Mouse (Mus musculus): ENCODE measurements around the gene Ackr3. TPM values are rescaled to one million over a fixed set of nuclear protein-coding genes. Genes with fewer than 3 reads are reported as not detected.
A peak's percentile ranks its signal among the peaks of the same experiment; 100 is the strongest.

Gene Ackr3
- polyA plus RNA-seq, 1 experiment from 2014 or later, result 31.9 TPM

GRCm38 (mm10) chr1:90214926-90215325 is 11.1 kb downstream of the Ackr3 start:
- Histone ChIP-seq H3K27me3 (no peaks in the 10 kb centered on the region), H3K4me3 (replicated peaks) (no peak overlapping the region), H3K9me3 (replicated peaks) (no peaks in the 10 kb centered on the region), H3K9ac (no peak overlapping the region), H3K27ac (replicated peaks) (no peak overlapping the region), H3K4me2 (replicated peaks) (no peak overlapping the region), H3K4me1 (peaks cover 30% of the 10 kb centered on the region), H3K36me3 (peaks cover 28% of the 10 kb centered on the region)
- WGBS, result 86% methylated on average over 6 of the region's 6 CpGs
- ATAC-seq (ENCODE audit: insufficient number of reproducible peaks, low FRiP score, low TSS enrichment, low read depth), result no peak

DNA sequence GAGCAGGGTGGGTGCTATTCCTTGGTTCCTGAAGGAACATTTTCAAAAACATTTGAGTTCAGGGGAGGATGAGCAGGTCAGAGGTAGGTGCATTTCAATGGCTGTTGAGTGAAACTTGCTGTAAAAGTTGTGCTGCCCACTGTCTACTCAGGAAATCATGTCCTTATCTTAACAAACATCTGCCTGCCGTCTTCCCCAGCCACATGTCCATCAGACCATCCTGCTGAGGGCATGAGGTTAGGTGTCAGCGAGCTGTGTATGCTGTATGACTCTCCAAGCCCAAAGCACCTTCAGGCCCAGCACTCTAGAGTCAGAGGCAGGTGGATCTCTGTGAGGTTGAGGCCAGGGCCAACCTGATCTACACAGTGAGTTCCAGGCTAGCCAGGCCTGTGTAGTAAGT is 12.1 kb downstream of the Ackr3 start:
- Histone ChIP-seq H3K27me3 (no peaks in the 10 kb centered on the region), H3K4me2 (replicated peaks) (no peak overlapping the region), H3K36me3 (peaks cover 28% of the 10 kb centered on the region), H3K4me3 (replicated peaks) (no peak overlapping the region), H3K9me3 (replicated peaks) (no peaks in the 10 kb centered on the region), H3K4me1 (peaks cover 20% of the 10 kb centered on the region), H3K27ac (replicated peaks) (no peak overlapping the region), H3K9ac (no peak overlapping the region)
- WGBS, result 67% methylated on average over 2 of the region's 2 CpGs
- no peak for ATAC-seq (ENCODE audit: insufficient number of reproducible peaks, low FRiP score, low TSS enrichment, low read depth)

DNA sequence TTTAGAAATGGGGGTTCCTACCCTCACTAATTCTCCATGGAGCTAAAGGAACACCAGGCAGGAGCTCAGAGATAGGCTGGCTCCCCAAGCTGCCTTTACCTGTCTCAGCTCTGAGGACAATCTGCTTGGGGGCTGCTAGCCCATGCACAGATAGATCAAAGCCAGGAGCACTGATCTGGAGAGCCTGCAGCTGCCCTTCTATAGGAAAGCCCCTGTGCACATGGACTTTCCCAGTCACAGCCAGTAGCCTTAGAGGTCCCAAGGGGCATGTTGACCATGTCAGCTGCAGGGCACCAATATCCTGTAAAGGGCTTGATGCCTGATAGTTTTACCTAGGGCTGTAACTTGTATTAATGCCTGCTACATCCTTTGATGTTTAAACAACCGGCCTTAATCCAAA is 12.6 kb downstream of the Ackr3 start:
- H3K36me3 ChIP-seq, result peaks cover 28% of the 10 kb centered on the region
- no peaks in the 10 kb centered on the region for H3K9me3 ChIP-seq (replicated peaks)
- no peak overlapping the region for H3K4me2 ChIP-seq (replicated peaks)
- no peak overlapping the region for H3K4me3 ChIP-seq (replicated peaks)
- H3K27me3 ChIP-seq, result no peaks in the 10 kb centered on the region
- H3K4me1 ChIP-seq, result peaks cover 17% of the 10 kb centered on the region
- 64% methylated on average over 1 of the region's 1 CpGs for WGBS
- H3K27ac ChIP-seq (replicated peaks), result no peak overlapping the region
- H3K9ac ChIP-seq, result no peak overlapping the region
- no peak for ATAC-seq (ENCODE audit: insufficient number of reproducible peaks, low FRiP score, low TSS enrichment, low read depth)

DNA sequence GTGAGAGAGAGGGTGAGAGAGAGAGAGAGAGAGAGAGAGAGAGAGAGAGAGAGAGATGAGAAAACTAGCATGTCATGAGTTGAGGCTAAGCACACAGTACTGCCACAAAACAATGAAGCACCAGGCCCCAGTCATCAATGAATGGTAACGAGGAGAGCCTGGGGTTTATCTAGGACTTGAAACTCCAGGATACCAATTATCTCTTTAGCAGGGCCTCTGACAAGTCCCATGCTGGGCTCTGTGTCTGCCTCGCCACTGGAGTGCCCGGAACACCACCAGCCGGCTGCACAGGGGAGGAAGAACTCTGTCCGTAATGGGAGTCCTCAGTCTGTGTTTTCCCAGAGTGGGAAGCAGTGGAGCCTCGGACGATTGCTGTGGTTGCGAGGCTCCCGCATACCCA is 16.5 kb downstream of the Ackr3 start:
- no peaks in the 10 kb centered on the region for H3K9me3 ChIP-seq (replicated peaks)
- no peak for ATAC-seq (ENCODE audit: insufficient number of reproducible peaks, low FRiP score, low TSS enrichment, low read depth)
- H3K4me1 ChIP-seq, result 0 out of 2 replicates have a peak, but pooled peaks cover 7% of the 10 kb centered on the region
- no peaks in the 10 kb centered on the region for H3K27me3 ChIP-seq
- no peak overlapping the region for H3K4me2 ChIP-seq (replicated peaks)
- no peak overlapping the region for H3K9ac ChIP-seq
- peaks cover 12% of the 10 kb centered on the region for H3K36me3 ChIP-seq
- 48% methylated on average over 9 of the region's 9 CpGs for WGBS
- no peak overlapping the region for H3K27ac ChIP-seq (replicated peaks)
- H3K4me3 ChIP-seq (replicated peaks), result no peak overlapping the region

- Histone ChIP-seq H3K4me2 (replicated peaks) (no peak overlapping the region), H3K27ac (replicated peaks) (no peak overlapping the region), H3K4me3 (replicated peaks) (no peak overlapping the region), H3K9ac (no peak overlapping the region), H3K9me3 (replicated peaks) (no peaks in the 10 kb centered on the region), H3K4me1 (peaks cover 11% of the 10 kb centered on the region), H3K36me3 (peaks cover 7% of the 10 kb centered on the region), H3K27me3 (no peaks in the 10 kb centered on the region)
- no peak for ATAC-seq (ENCODE audit: insufficient number of reproducible peaks, low FRiP score, low TSS enrichment, low read depth)
- WGBS, result 78% methylated on average over 4 of the region's 4 CpGs
Measured at GRCm38 (mm10) chr1:90220844-90221243, 17.1 kb downstream of the Ackr3 start.

GRCm38 (mm10) chr1:90221811-90222361 is 18.1 kb downstream of the Ackr3 start:
- Histone ChIP-seq H3K27ac (replicated peaks) (no peak overlapping the region), H3K4me1 (peaks cover 15% of the 10 kb centered on the region), H3K36me3 (no peaks in the 10 kb centered on the region), H3K4me3 (replicated peaks) (no peak overlapping the region), H3K9me3 (replicated peaks) (no peaks in the 10 kb centered on the region), H3K27me3 (no peaks in the 10 kb centered on the region), H3K9ac (no peak overlapping the region), H3K4me2 (replicated peaks) (no peak overlapping the region)
- 69% methylated on average over 18 of the region's 18 CpGs for WGBS
- ATAC-seq (ENCODE audit: insufficient number of reproducible peaks, low FRiP score, low TSS enrichment, low read depth), result no peak

DNA sequence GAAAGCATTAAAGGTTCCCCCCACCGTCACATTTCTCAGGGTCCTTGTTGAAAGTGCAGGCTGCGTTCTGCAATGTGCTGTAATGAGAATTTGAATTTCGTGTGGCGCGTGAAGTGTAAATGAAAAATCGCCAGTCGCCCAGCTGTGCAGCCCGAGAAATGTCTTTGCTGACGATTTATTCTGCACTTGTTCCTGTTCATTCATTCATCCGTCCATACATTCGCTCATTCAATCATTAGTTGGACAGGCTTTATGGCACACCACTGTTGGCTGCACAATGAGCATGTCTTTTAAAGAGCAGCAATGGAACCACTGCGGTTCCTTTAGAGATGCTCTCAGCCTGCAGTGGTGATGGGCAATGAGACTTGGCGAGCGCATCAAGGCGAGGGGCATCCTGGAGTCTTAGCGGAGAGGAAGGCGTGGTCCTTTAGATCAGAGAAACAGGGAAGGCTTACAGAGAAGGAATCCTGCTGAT is 18.7 kb downstream of the Ackr3 start:
- Histone ChIP-seq H3K27ac (replicated peaks) (no peak overlapping the region), H3K9me3 (replicated peaks) (no peaks in the 10 kb centered on the region), H3K4me1 (peaks cover 16% of the 10 kb centered on the region), H3K4me3 (replicated peaks) (no peak overlapping the region), H3K36me3 (no peaks in the 10 kb centered on the region), H3K9ac (no peak overlapping the region), H3K4me2 (replicated peaks) (no peak overlapping the region), H3K27me3 (no peaks in the 10 kb centered on the region)
- 78% methylated on average over 17 of the region's 17 CpGs for WGBS
- no peak for ATAC-seq (ENCODE audit: insufficient number of reproducible peaks, low FRiP score, low TSS enrichment, low read depth)

- Histone ChIP-seq H3K4me3 (replicated peaks) (no peak overlapping the region), H3K4me1 (peaks cover 21% of the 10 kb centered on the region), H3K9me3 (replicated peaks) (no peaks in the 10 kb centered on the region), H3K27ac (replicated peaks) (no peak overlapping the region), H3K27me3 (no peaks in the 10 kb centered on the region), H3K9ac (no peak overlapping the region), H3K4me2 (replicated peaks) (no peak overlapping the region), H3K36me3 (no peaks in the 10 kb centered on the region)
- 73% methylated on average over 2 of the region's 2 CpGs for WGBS
- ATAC-seq (ENCODE audit: insufficient number of reproducible peaks, low FRiP score, low TSS enrichment, low read depth), result no peak
Measured at GRCm38 (mm10) chr1:90223006-90223405, 19.2 kb downstream of the Ackr3 start.

GRCm38 (mm10) chr1:90225603-90226254 is 21.9 kb downstream of the Ackr3 start:
- no peak overlapping the region for H3K4me2 ChIP-seq (replicated peaks)
- no peak overlapping the region for H3K9ac ChIP-seq
- ATAC-seq (ENCODE audit: insufficient number of reproducible peaks, low FRiP score, low TSS enrichment, low read depth), result no peak
- no peak overlapping the region for H3K27ac ChIP-seq (replicated peaks)
- no peak overlapping the region for H3K4me3 ChIP-seq (replicated peaks)
- H3K36me3 ChIP-seq, result no peaks in the 10 kb centered on the region
- WGBS, result 50% methylated on average over 9 of the region's 9 CpGs
- peaks cover 47% of the 10 kb centered on the region for H3K4me1 ChIP-seq
- H3K27me3 ChIP-seq, result no peaks in the 10 kb centered on the region
- H3K9me3 ChIP-seq (replicated peaks), result no peaks in the 10 kb centered on the region

GRCm38 (mm10) chr1:90227684-90228322 is 24.0 kb downstream of the Ackr3 start:
- H3K36me3 ChIP-seq, result no peaks in the 10 kb centered on the region
- peaks cover 61% of the 10 kb centered on the region for H3K4me1 ChIP-seq
- ATAC-seq (ENCODE audit: insufficient number of reproducible peaks, low FRiP score, low TSS enrichment, low read depth), result no peak
- WGBS, result 30% methylated on average over 12 of the region's 12 CpGs
- H3K27me3 ChIP-seq, result no peaks in the 10 kb centered on the region
- no peak overlapping the region for H3K9ac ChIP-seq
- no peak overlapping the region for H3K4me3 ChIP-seq (replicated peaks)
- H3K27ac ChIP-seq (replicated peaks), result peak overlapping the region; percentile 39
- no peaks in the 10 kb centered on the region for H3K9me3 ChIP-seq (replicated peaks)
- H3K4me2 ChIP-seq (replicated peaks), result no peak overlapping the region

DNA sequence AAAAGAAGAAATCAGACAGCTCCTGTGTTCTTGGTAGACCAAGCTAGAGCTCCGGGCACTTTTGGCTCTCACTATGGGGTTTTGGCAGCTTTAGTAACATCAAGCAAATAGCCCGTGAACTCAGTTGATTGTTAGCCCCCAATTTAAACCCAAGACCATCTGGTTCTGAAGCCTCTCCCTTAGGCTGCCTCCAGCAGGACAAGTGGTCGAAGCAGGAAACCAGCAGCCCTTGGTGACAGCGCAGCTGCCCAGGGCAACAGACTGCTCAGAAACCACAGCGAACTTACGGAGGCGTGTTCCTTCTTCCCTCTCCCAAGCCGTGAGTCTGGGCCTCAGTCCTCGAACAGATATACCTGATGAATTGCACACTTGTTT is 24.5 kb downstream of the Ackr3 start:
- 34% methylated on average over 9 of the region's 9 CpGs for WGBS
- H3K4me1 ChIP-seq, result peaks cover 66% of the 10 kb centered on the region
- H3K9me3 ChIP-seq (replicated peaks), result no peaks in the 10 kb centered on the region
- no peak for ATAC-seq (ENCODE audit: insufficient number of reproducible peaks, low FRiP score, low TSS enrichment, low read depth)
- H3K9ac ChIP-seq, result no peak overlapping the region
- peak overlapping the region; percentile 39; the same call in 1 of the 2 replicates for H3K27ac ChIP-seq (replicated peaks)
- no peaks in the 10 kb centered on the region for H3K27me3 ChIP-seq
- H3K4me2 ChIP-seq (replicated peaks), result no peak overlapping the region
- H3K4me3 ChIP-seq (replicated peaks), result no peak overlapping the region
- no peaks in the 10 kb centered on the region for H3K36me3 ChIP-seq
